Mouse (Mus musculus) MEL (cell line): Measurements from ENCODE around the gene Wars.

Experiments
- CHD2 ChIP-seq: IDR thresholded peaks from 2 replicates; pipeline ENCODE4 v1.6.1; 2011; ENCODE audit warnings: low read length, improper control_type of control experiment
- CTCF ChIP-seq, 3 experiments: IDR thresholded peaks in 2 of 3; conservative IDR thresholded peaks in 1 of 3; 2 replicates each; pipeline ENCODE4 v1.5.1; 2011 to 2012; ENCODE audit warnings: low read length in 3 of 3, low read depth in 2 of 3, mild to moderate bottlenecking in 2 of 3, improper control_type of control experiment in 1 of 3, inconsistent platforms in 1 of 3, mixed read lengths in 1 of 3, moderate library complexity in 1 of 3; ENCODE audit not compliant: control insufficient read depth in 1 of 3, insufficient read depth in 1 of 3, poor library complexity in 1 of 3, severe bottlenecking in 1 of 3
- EP300 ChIP-seq, 2 experiments: IDR thresholded peaks; 2 replicates each; pipeline ENCODE4 v1.6.1; 2011; ENCODE audit warnings: improper control_type of control experiment in 2 of 2, low read length in 2 of 2, low read depth in 1 of 2, mild to moderate bottlenecking in 1 of 2
- GABPA ChIP-seq: IDR thresholded peaks from 2 replicates; pipeline ENCODE4 v1.6.1; 2012; ENCODE audit warnings: low read depth, mild to moderate bottlenecking, inconsistent platforms, low read length, improper control_type of control experiment, moderate library complexity
- GATA1 ChIP-seq: IDR thresholded peaks from 2 replicates; pipeline ENCODE4 v1.6.1; 2011; ENCODE audit warnings: low read depth, low read length, improper control_type of control experiment
- MAX ChIP-seq: IDR thresholded peaks from 2 replicates; pipeline ENCODE4 v1.6.1; 2011; ENCODE audit warnings: low read length, improper control_type of control experiment
- MYC ChIP-seq: IDR thresholded peaks from 2 replicates; pipeline ENCODE4 v1.6.1; 2011; ENCODE audit warnings: low read depth, mild to moderate bottlenecking, low read length, improper control_type of control experiment, moderate library complexity
- POLR2A ChIP-seq, 2 experiments: IDR thresholded peaks; 2 replicates each; pipeline ENCODE4 v1.6.1; 2011 to 2012; ENCODE audit warnings: low read length in 2 of 2, mild to moderate bottlenecking in 2 of 2, control low read depth in 1 of 2, improper control_type of control experiment in 1 of 2, low read depth in 1 of 2, moderate library complexity in 1 of 2; ENCODE audit not compliant: control insufficient read depth in 1 of 2, insufficient read depth in 1 of 2, poor library complexity in 1 of 2
- POLR2AphosphoS2 ChIP-seq: IDR thresholded peaks from 2 replicates; pipeline ENCODE4 v1.6.1; 2011; ENCODE audit warnings: low read length, improper control_type of control experiment
- RAD21 ChIP-seq: IDR thresholded peaks from 2 replicates; pipeline ENCODE4 v1.6.1; 2011; ENCODE audit warnings: mild to moderate bottlenecking, low read depth, low read length, improper control_type of control experiment
- TBP ChIP-seq: IDR thresholded peaks from 2 replicates; pipeline ENCODE4 v1.8.0; 2011; ENCODE audit warnings: low read depth, low read length, improper control_type of control experiment
- TCF12 ChIP-seq: IDR thresholded peaks from 2 replicates; pipeline ENCODE4 v1.6.1; 2014; ENCODE audit warnings: low read depth, mild to moderate bottlenecking, inconsistent platforms, low read length, improper control_type of control experiment, moderate library complexity

DNA sequence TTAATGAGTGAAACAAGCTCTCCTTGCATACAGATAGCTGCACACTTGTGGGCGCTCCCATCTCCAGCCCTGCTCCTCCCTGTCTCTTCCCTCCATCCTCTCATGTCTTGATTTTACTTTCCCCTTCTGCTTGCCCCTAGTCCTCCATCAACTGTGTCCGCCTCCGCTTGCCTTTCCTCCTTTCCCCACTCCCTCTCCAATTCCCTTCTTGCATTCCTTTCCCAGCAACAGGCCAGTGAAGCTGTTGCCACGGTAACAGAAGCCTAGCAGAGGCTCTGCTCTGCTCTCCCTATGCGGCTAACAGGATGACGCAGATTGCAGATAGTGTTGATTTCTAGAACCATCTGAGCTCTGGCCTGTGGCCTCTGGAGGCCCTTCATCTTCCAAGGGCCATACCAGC lies 21.9 kb upstream of the Wars start:
- no peak for TF ChIP-seq EP300 (IDR thresholded peaks at IDR 0.05; ENCODE audit: low read depth in 1 of 2, low read length in 2 of 2)
- no peak for TF ChIP-seq MAX
- TF ChIP-seq TCF12 = no peak
- no peak for TF ChIP-seq POLR2A (IDR thresholded peaks at IDR 0.05; ENCODE audit: control insufficient read depth in 1 of 2, insufficient read depth in 1 of 2, low read depth in 1 of 2, low read length in 2 of 2, poor library complexity in 1 of 2)
- TF ChIP-seq MYC = no peak
- no peak for TF ChIP-seq GATA1
- no peak for TF ChIP-seq POLR2AphosphoS2
- no peak for TF ChIP-seq TBP
- no peak for TF ChIP-seq CHD2
- TF ChIP-seq CTCF (IDR thresholded peaks at IDR 0.05 in 2 of 3, conservative IDR thresholded peaks at IDR 0.05 in 1 of 3; ENCODE audit: control insufficient read depth in 1 of 3, insufficient read depth in 1 of 3, low read depth in 2 of 3, low read length in 3 of 3, poor library complexity in 1 of 3, severe bottlenecking in 1 of 3) = no peak
- TF ChIP-seq GABPA = no peak
- TF ChIP-seq RAD21 = no peak
